Mouse (Mus musculus) olfactory bulb, adult 2 months (tissue): ENCODE measurements around the gene Tcf7l1.

ENCODE experiments used
- CTCF ChIP-seq: fragments of 200-500 bp; IDR thresholded peaks from 2 replicates; pipeline ENCODE4 v1.5.1; 2012; ENCODE audit warnings: low read depth, mild to moderate bottlenecking, low read length, moderate library complexity; ENCODE audit not compliant: insufficient read depth
- POLR2A ChIP-seq: fragments of 200-500 bp; IDR thresholded peaks from 2 replicates; pipeline ENCODE4 v1.6.1; 2012; ENCODE audit warnings: mild to moderate bottlenecking, low read depth, low read length, moderate library complexity; ENCODE audit not compliant: insufficient read depth

GRCm38 (mm10) chr6:72831276-72831675 lies 42.2 kb upstream of the Tcf7l1 start:
- TF ChIP-seq CTCF, result no peak
- no peak for TF ChIP-seq POLR2A
